Mouse (Mus musculus): ENCODE measurements around the gene Itga11. TPM values are rescaled to one million over a fixed set of nuclear protein-coding genes. Genes with fewer than 3 reads are reported as not detected.
"Not testable (repeated sequence)": the region's sequence is repeated elsewhere in the genome, so short reads cannot be mapped to it uniquely, and the experiment has no call there.

Itga11 gene
- polyA plus RNA-seq, 1 experiment from 2014 or later, result 0.73 TPM

DNA sequence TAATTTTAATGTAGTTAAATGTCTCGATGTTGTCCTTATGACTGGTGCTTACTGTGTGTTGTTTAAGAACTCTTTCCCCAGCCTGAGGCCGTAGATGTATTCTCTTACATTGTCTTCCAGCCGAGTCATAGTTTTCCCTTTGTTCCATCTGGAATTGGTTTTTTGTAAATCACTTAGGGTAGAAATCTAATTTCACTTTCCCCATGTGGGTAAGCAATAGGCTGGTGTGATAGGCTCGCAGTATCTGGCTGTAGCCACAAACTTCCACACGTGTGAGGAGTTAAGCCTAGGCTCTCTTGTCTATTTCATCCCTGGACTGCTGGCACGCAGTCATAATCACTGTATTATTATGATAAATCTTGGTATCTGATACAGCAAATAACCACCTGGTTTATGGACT lies 26.9 kb upstream of the Itga11 start:
- no peaks in the 10 kb centered on the region for H3K9me3 ChIP-seq (ENCODE audit: control insufficient read depth, low read length)
- no peak overlapping the region for H3K4me2 ChIP-seq (ENCODE audit: low read depth, low read length)
- no peaks in the 10 kb centered on the region for H3K36me3 ChIP-seq (ENCODE audit: control insufficient read depth, insufficient read depth, low read length)
- H3K27ac ChIP-seq (ENCODE audit: low read length), result no peak overlapping the region
- H3K4me1 ChIP-seq (replicated peaks; ENCODE audit: control insufficient read depth, insufficient read depth, low read length), result peaks cover 6% of the 10 kb centered on the region
- H3K27me3 ChIP-seq (ENCODE audit: control insufficient read depth, insufficient read depth, low read depth, low read length), result no peaks in the 10 kb centered on the region
- 86% methylated on average over 6 of the region's 6 CpGs for WGBS
- no peak overlapping the region for H3K4me3 ChIP-seq (ENCODE audit: low read length)
- no peak for ATAC-seq (ENCODE audit: low read depth)
- no peak overlapping the region for H3K9ac ChIP-seq (ENCODE audit: low read length)

- H3K27me3 ChIP-seq (ENCODE audit: control insufficient read depth, insufficient read depth, low read depth, low read length), result no peaks in the 10 kb centered on the region
- no peak overlapping the region for H3K4me2 ChIP-seq (ENCODE audit: low read depth, low read length)
- WGBS, result 52% methylated on average over 6 of the region's 6 CpGs
- no peaks in the 10 kb centered on the region for H3K4me1 ChIP-seq (replicated peaks; ENCODE audit: control insufficient read depth, insufficient read depth, low read length)
- ATAC-seq (ENCODE audit: low read depth), result no peak
- no peaks in the 10 kb centered on the region for H3K36me3 ChIP-seq (ENCODE audit: control insufficient read depth, insufficient read depth, low read length)
- no peaks in the 10 kb centered on the region for H3K9me3 ChIP-seq (ENCODE audit: control insufficient read depth, low read length)
- H3K9ac ChIP-seq (ENCODE audit: low read length), result no peak overlapping the region
- H3K4me3 ChIP-seq (ENCODE audit: low read length), result no peak overlapping the region
- no peak overlapping the region for H3K27ac ChIP-seq (ENCODE audit: low read length)
Measured at GRCm38 (mm10) chr9:62654336-62654735, 23.3 kb upstream of the Itga11 start.

GRCm38 (mm10) chr9:62658016-62658415 lies 19.6 kb upstream of the Itga11 start:
- Histone ChIP-seq H3K9me3 (ENCODE audit: control insufficient read depth, low read length) (no peaks in the 10 kb centered on the region), H3K27ac (ENCODE audit: low read length) (no peak overlapping the region), H3K4me2 (ENCODE audit: low read depth, low read length) (no peak overlapping the region), H3K27me3 (ENCODE audit: control insufficient read depth, insufficient read depth, low read depth, low read length) (no peaks in the 10 kb centered on the region), H3K36me3 (ENCODE audit: control insufficient read depth, insufficient read depth, low read length) (no peaks in the 10 kb centered on the region), H3K9ac (ENCODE audit: low read length) (no peak overlapping the region), H3K4me3 (ENCODE audit: low read length) (no peak overlapping the region), H3K4me1 (replicated peaks; ENCODE audit: control insufficient read depth, insufficient read depth, low read length) (no peaks in the 10 kb centered on the region)
- no peak for ATAC-seq (ENCODE audit: low read depth)
- 90% methylated on average over 3 of the region's 3 CpGs for WGBS

DNA sequence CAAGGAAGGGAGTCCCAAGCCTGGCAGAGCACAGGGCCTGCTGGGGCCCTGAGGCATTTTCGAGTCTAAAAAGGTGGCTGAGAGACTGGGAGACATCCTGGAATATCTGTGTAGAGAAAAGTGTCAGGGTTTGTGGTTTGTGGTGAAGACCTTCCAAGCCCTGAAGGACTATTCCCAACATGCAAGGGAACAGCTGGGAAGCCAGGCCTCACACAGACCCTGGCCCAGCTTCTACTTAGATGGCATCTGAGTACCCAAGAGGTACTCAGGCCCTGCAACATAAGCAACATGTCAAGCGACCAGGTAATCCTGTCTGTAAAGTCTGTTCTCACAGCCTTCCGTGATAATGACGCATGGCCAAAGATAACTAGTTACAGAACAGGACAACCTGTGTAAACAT lies 18.6 kb upstream of the Itga11 start:
- H3K4me1 ChIP-seq (replicated peaks; ENCODE audit: control insufficient read depth, insufficient read depth, low read length), result peaks cover 4% of the 10 kb centered on the region; the same call in 1 of the 2 replicates
- H3K4me3 ChIP-seq (ENCODE audit: low read length), result no peak overlapping the region
- no peaks in the 10 kb centered on the region for H3K36me3 ChIP-seq (ENCODE audit: control insufficient read depth, insufficient read depth, low read length)
- 65% methylated on average over 4 of the region's 4 CpGs for WGBS
- no peaks in the 10 kb centered on the region for H3K27me3 ChIP-seq (ENCODE audit: control insufficient read depth, insufficient read depth, low read depth, low read length)
- no peak overlapping the region for H3K9ac ChIP-seq (ENCODE audit: low read length)
- H3K27ac ChIP-seq (ENCODE audit: low read length), result no peak overlapping the region
- ATAC-seq (ENCODE audit: low read depth), result no peak
- no peak overlapping the region for H3K4me2 ChIP-seq (ENCODE audit: low read depth, low read length)
- no peaks in the 10 kb centered on the region for H3K9me3 ChIP-seq (ENCODE audit: control insufficient read depth, low read length)

DNA sequence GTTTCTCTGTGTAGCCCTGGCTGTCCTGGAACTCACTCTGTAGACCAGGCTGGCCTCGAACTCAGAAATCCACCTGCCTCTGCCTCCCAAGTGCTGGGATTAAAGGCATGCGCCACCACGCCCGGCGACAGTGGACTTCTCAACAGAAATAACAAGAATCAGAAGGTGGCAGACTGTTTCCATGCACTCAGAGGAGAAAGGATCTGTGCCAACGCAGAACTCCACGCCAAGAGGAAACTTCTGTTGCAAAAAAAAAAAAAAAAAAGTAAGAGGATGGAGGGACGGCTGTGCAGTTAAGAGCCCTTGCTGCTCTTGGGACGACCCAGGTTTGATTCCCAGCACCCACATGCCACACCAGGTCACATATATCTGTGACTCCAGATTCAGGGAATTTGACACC lies 16.7 kb upstream of the Itga11 start:
- H3K27me3 ChIP-seq (ENCODE audit: control insufficient read depth, insufficient read depth, low read depth, low read length); ATAC-seq (ENCODE audit: low read depth); H3K4me3 ChIP-seq (ENCODE audit: low read length); H3K36me3 ChIP-seq (ENCODE audit: control insufficient read depth, insufficient read depth, low read length); H3K4me2 ChIP-seq (ENCODE audit: low read depth, low read length); H3K4me1 ChIP-seq (replicated peaks; ENCODE audit: control insufficient read depth, insufficient read depth, low read length); H3K27ac ChIP-seq (ENCODE audit: low read length); H3K9ac ChIP-seq (ENCODE audit: low read length); H3K9me3 ChIP-seq (ENCODE audit: control insufficient read depth, low read length): not testable (repeated sequence)
- WGBS, result 93% methylated on average over 8 of the region's 9 CpGs

GRCm38 (mm10) chr9:62663443-62663842 lies 14.2 kb upstream of the Itga11 start:
- no peaks in the 10 kb centered on the region for H3K36me3 ChIP-seq (ENCODE audit: control insufficient read depth, insufficient read depth, low read length)
- no peak overlapping the region for H3K9ac ChIP-seq (ENCODE audit: low read length)
- H3K27ac ChIP-seq (ENCODE audit: low read length), result no peak overlapping the region
- 29% methylated on average over 2 of the region's 2 CpGs for WGBS
- H3K27me3 ChIP-seq (ENCODE audit: control insufficient read depth, insufficient read depth, low read depth, low read length), result no peaks in the 10 kb centered on the region
- peak; percentile 51 for ATAC-seq (ENCODE audit: low read depth)
- H3K4me3 ChIP-seq (ENCODE audit: low read length), result no peak overlapping the region
- H3K4me2 ChIP-seq (ENCODE audit: low read depth, low read length), result no peak overlapping the region
- peaks cover 7% of the 10 kb centered on the region; the same call in 1 of the 2 replicates for H3K4me1 ChIP-seq (replicated peaks; ENCODE audit: control insufficient read depth, insufficient read depth, low read length)
- H3K9me3 ChIP-seq (ENCODE audit: control insufficient read depth, low read length), result no peaks in the 10 kb centered on the region

GRCm38 (mm10) chr9:62664115-62664725 lies 13.4 kb upstream of the Itga11 start:
- 28% methylated on average over 10 of the region's 10 CpGs for WGBS
- no peak overlapping the region for H3K27ac ChIP-seq (ENCODE audit: low read length)
- peaks cover 7% of the 10 kb centered on the region; the same call in 1 of the 2 replicates for H3K4me1 ChIP-seq (replicated peaks; ENCODE audit: control insufficient read depth, insufficient read depth, low read length)
- H3K4me3 ChIP-seq (ENCODE audit: low read length), result no peak overlapping the region
- no peaks in the 10 kb centered on the region for H3K9me3 ChIP-seq (ENCODE audit: control insufficient read depth, low read length)
- no peak overlapping the region for H3K9ac ChIP-seq (ENCODE audit: low read length)
- ATAC-seq (ENCODE audit: low read depth), result peak; percentile 26; the same call in 1 of the 2 replicates
- no peaks in the 10 kb centered on the region for H3K27me3 ChIP-seq (ENCODE audit: control insufficient read depth, insufficient read depth, low read depth, low read length)
- H3K36me3 ChIP-seq (ENCODE audit: control insufficient read depth, insufficient read depth, low read length), result no peaks in the 10 kb centered on the region
- no peak overlapping the region for H3K4me2 ChIP-seq (ENCODE audit: low read depth, low read length)

- no peak overlapping the region for H3K27ac ChIP-seq (ENCODE audit: low read length)
- H3K36me3 ChIP-seq (ENCODE audit: control insufficient read depth, insufficient read depth, low read length), result no peaks in the 10 kb centered on the region
- ATAC-seq (ENCODE audit: low read depth), result no peak
- H3K4me2 ChIP-seq (ENCODE audit: low read depth, low read length), result no peak overlapping the region
- no peaks in the 10 kb centered on the region for H3K9me3 ChIP-seq (ENCODE audit: control insufficient read depth, low read length)
- no peaks in the 10 kb centered on the region for H3K27me3 ChIP-seq (ENCODE audit: control insufficient read depth, insufficient read depth, low read depth, low read length)
- 47% methylated on average over 4 of the region's 4 CpGs for WGBS
- H3K4me3 ChIP-seq (ENCODE audit: low read length), result no peak overlapping the region
- H3K9ac ChIP-seq (ENCODE audit: low read length), result no peak overlapping the region
- H3K4me1 ChIP-seq (replicated peaks; ENCODE audit: control insufficient read depth, insufficient read depth, low read length), result peaks cover 7% of the 10 kb centered on the region; the same call in 1 of the 2 replicates
Measured at GRCm38 (mm10) chr9:62665892-62666291, 11.7 kb upstream of the Itga11 start.

- Histone ChIP-seq H3K4me3 (ENCODE audit: low read length) (no peak overlapping the region), H3K4me2 (ENCODE audit: low read depth, low read length) (no peak overlapping the region), H3K36me3 (ENCODE audit: control insufficient read depth, insufficient read depth, low read length) (no peaks in the 10 kb centered on the region), H3K9ac (ENCODE audit: low read length) (no peak overlapping the region), H3K27ac (ENCODE audit: low read length) (no peak overlapping the region), H3K9me3 (ENCODE audit: control insufficient read depth, low read length) (no peaks in the 10 kb centered on the region), H3K4me1 (replicated peaks; ENCODE audit: control insufficient read depth, insufficient read depth, low read length) (peaks cover 7% of the 10 kb centered on the region; the same call in 1 of the 2 replicates), H3K27me3 (ENCODE audit: control insufficient read depth, insufficient read depth, low read depth, low read length) (no peaks in the 10 kb centered on the region)
- peak; percentile 43; the same call in 1 of the 2 replicates for ATAC-seq (ENCODE audit: low read depth)
- WGBS, result 79% methylated on average over 4 of the region's 4 CpGs
Measured at GRCm38 (mm10) chr9:62668503-62668902, 9.1 kb upstream of the Itga11 start.

DNA sequence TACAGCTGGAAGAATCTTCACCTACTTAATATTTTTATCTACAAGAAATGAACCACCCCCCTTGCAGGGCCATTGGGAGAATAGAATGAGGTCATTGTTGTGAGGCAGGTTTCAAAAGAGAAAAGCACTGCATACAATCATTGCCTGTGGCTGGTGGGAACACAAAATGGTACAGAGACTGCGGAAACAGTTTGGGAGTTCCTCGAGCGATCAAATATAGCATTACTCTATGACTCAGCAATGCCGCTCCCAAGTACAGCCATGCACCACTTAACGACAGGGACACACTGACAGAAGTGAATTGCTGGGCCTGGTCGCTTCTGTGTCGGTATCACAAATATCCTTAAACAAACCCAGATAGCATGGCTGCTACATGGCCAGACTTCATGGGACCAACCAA lies 4.4 kb upstream of the Itga11 start:
- ATAC-seq (ENCODE audit: low read depth), result no peak
- H3K4me3 ChIP-seq (ENCODE audit: low read length), result no peak overlapping the region
- no peaks in the 10 kb centered on the region for H3K36me3 ChIP-seq (ENCODE audit: control insufficient read depth, insufficient read depth, low read length)
- H3K4me2 ChIP-seq (ENCODE audit: low read depth, low read length), result no peak overlapping the region
- peaks cover 9% of the 10 kb centered on the region for H3K4me1 ChIP-seq (replicated peaks; ENCODE audit: control insufficient read depth, insufficient read depth, low read length)
- H3K9ac ChIP-seq (ENCODE audit: low read length), result no peak overlapping the region
- 64% methylated on average over 7 of the region's 7 CpGs for WGBS
- peaks cover 15% of the 10 kb centered on the region for H3K27me3 ChIP-seq (ENCODE audit: control insufficient read depth, insufficient read depth, low read depth, low read length)
- H3K27ac ChIP-seq (ENCODE audit: low read length), result no peak overlapping the region
- H3K9me3 ChIP-seq (ENCODE audit: control insufficient read depth, low read length), result no peaks in the 10 kb centered on the region
